Mouse (Mus musculus) bone marrow, adult 2 months (tissue): Measurements from ENCODE around the gene Dlg2.

Experiments
- CTCF ChIP-seq: fragments of 200-500 bp; IDR thresholded peaks from 2 replicates; pipeline ENCODE4 v1.5.1; 2011; ENCODE audit warnings: low read length, control low read depth; ENCODE audit not compliant: control insufficient read depth, insufficient read depth
- POLR2A ChIP-seq: fragments of 200-500 bp; IDR thresholded peaks from 2 replicates; pipeline ENCODE4 v1.6.1; 2011; ENCODE audit warnings: low read depth, mild to moderate bottlenecking, control low read depth, low read length, borderline replicate concordance; ENCODE audit not compliant: control insufficient read depth

GRCm38 (mm10) chr7:92292918-92293518 is 1816.5 kb downstream of the Dlg2 start:
- TF ChIP-seq POLR2A, result no peak
- no peak for TF ChIP-seq CTCF
